Mouse (Mus musculus) intestine, embryonic 16.5 days (tissue): ENCODE measurements around the gene Agtpbp1. TPM values are rescaled to one million over a fixed set of nuclear protein-coding genes. Genes with fewer than 3 reads are reported as not detected.

ENCODE experiments used
- ATAC-seq: fragments of 200-750 bp; cut with Nextera tagmentation; 2 replicates; pipeline ENCODE4 v1.8.0; 2017; ENCODE audit warnings: moderate TSS enrichment, moderate library complexity
- H3K27ac ChIP-seq: fragments of 300-500 bp; sonication (generic); 2 replicates; pipeline ENCODE4 v1.5.1; 2014; ENCODE audit warnings: mild to moderate bottlenecking, low read length
- H3K27me3 ChIP-seq: fragments of 300-500 bp; sonication (generic); replicated peaks from 2 replicates; pipeline ENCODE4 v1.6.1; 2014; ENCODE audit warnings: low read length, control low read depth, mixed read lengths; ENCODE audit not compliant: control insufficient read depth, insufficient read depth
- H3K36me3 ChIP-seq: fragments of 300-500 bp; sonication (generic); 2 replicates; pipeline ENCODE4 v1.6.1; 2014; ENCODE audit warnings: low read length, control low read depth; ENCODE audit not compliant: control insufficient read depth, insufficient read depth
- H3K4me1 ChIP-seq: fragments of 300-500 bp; sonication (generic); 2 replicates; pipeline ENCODE4 v1.6.1; 2014; ENCODE audit warnings: low read length, control low read depth, mixed read lengths; ENCODE audit not compliant: control insufficient read depth, insufficient read depth
- H3K4me2 ChIP-seq: fragments of 300-500 bp; sonication (generic); 2 replicates; pipeline ENCODE4 v1.6.1; 2014; ENCODE audit warnings: low read depth, low read length, control low read depth
- H3K4me3 ChIP-seq: fragments of 300-500 bp; sonication (generic); 2 replicates; pipeline ENCODE4 v1.5.1; 2014; ENCODE audit warnings: mild to moderate bottlenecking, low read length
- H3K9ac ChIP-seq: fragments of 300-500 bp; sonication (generic); 2 replicates; pipeline ENCODE4 v1.6.1; 2014; ENCODE audit warnings: low read depth, low read length
- H3K9me3 ChIP-seq: fragments of 300-500 bp; sonication (generic); 2 replicates; pipeline ENCODE4 v1.6.1; 2016; ENCODE audit warnings: low read length, control low read depth; ENCODE audit not compliant: control insufficient read depth
- WGBS: fragments of 180-500 bp; shearing (Covaris S2); extraction: QIAGEN DNeasy Blood & Tissue Kit; methylation state at CpG from one replicate; pipeline ENCODE4 v1.1.7; 2014; 5-methylcytosine and 5-hydroxymethylcytosine counted together
- polyA plus RNA-seq: library from polyadenylated mRNA; unstranded; fragments of >200 nt; fragmentation: Nextera tagmentation; extraction: Ambion mirVana; gene quantifications from 2 replicates; pipeline ENCODE4 v1.2.1, GENCODE M21; 2015

Gene Agtpbp1
- polyA plus RNA-seq, 1 experiment from 2014 or later: 10.2 TPM

DNA sequence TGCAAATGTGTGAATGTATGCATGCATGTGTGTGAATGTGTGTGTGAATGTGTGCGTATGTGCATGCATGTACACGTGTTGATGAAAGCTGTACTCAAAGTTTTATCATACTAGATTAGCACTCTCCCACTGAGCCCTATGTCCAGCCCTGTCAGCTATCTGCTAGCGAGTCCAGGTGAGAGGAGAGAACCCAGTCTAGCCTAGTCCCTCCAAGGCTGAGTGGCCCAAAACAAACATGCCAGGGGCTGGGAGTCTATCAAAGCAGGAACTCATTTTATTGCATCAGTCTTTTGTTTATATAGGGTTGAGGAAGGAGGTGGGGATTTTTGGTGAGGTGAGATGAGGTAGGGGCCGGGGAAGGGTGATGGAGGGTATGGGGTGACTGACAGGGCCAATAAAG lies 172.4 kb downstream of the Agtpbp1 start:
- no peak overlapping the region for H3K27ac ChIP-seq
- no peak for ATAC-seq

DNA sequence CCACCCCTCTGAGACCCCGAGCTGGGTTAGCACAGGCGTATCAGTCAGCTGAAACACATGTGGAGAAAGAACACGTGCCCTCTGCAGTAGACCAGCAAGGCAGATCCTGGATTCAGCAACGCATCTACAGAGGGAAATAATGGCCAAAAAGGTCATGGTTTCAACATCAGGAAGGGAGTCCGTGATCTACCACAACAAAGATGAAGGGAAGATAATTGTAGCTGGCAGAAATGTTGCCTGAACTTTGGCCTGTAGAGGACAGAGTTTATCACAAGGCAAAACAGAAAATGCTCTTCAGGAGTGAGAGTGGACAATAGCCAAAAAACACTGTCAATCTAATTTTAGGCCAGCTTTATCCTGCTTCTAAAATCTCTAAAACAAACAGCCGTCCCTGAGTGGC lies 177.8 kb downstream of the Agtpbp1 start:
- Histone ChIP-seq H3K27me3 (no peaks in the 10 kb centered on the region), H3K9me3 (no peaks in the 10 kb centered on the region), H3K4me3 (no peak overlapping the region), H3K4me2 (no peak overlapping the region), H3K36me3 (no peaks in the 10 kb centered on the region), H3K27ac (no peak overlapping the region), H3K9ac (no peak overlapping the region), H3K4me1 (no peaks in the 10 kb centered on the region)
- ATAC-seq: no peak
- 90% methylated on average over 6 of the region's 6 CpGs for WGBS

More for the DNA sequence above, 172.4 kb downstream of the Agtpbp1 start:
- Histone ChIP-seq H3K27me3 (no peaks in the 10 kb centered on the region), H3K9ac (no peak overlapping the region), H3K4me1 (no peaks in the 10 kb centered on the region), H3K4me3 (no peak overlapping the region), H3K9me3 (no peaks in the 10 kb centered on the region), H3K36me3 (no peaks in the 10 kb centered on the region), H3K4me2 (no peak overlapping the region)
- WGBS: 64% methylated on average over 4 of the region's 4 CpGs

DNA sequence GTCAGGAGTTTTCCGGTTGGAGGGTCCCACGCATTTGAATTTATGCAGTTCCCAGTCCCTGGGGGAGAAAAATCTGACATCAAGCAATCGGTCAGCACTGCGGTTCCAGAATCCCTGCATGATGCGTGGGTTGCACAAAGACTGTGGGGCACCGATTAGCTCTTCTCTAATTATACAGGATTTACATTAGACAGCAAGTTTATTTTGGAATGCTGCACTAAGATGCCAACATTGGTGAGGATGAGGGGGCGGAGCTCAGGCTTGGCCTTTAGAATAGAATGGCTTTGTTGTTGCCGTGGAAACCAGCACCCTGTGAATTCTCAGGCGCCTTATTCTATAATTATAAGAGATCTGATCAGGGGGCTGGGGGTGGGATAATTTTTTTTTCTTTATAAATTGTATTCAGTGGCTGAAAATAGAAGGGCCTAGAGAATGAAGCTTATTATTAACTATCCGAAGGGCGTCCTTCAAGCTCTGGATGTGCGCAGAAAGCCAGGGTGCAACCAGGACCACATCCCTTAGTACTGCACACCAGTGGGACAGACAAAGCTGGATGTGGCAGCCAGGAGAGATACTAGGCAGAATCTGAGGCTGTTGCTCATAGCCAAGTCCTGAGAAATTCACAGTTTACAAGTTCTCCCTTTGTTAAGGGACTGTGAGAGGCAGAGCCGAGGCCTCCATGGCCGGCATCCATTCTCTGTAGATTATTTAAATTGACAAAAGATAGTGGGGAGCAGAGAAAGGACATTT lies 182.8 kb downstream of the Agtpbp1 start:
- H3K27ac ChIP-seq: no peak overlapping the region
- no peak for ATAC-seq
- no peaks in the 10 kb centered on the region for H3K9me3 ChIP-seq
- H3K36me3 ChIP-seq: no peaks in the 10 kb centered on the region
- H3K4me1 ChIP-seq: no peaks in the 10 kb centered on the region
- no peaks in the 10 kb centered on the region for H3K27me3 ChIP-seq
- no peak overlapping the region for H3K9ac ChIP-seq
- no peak overlapping the region for H3K4me3 ChIP-seq
- H3K4me2 ChIP-seq: no peak overlapping the region
- WGBS: 80% methylated on average over 14 of the region's 14 CpGs

DNA sequence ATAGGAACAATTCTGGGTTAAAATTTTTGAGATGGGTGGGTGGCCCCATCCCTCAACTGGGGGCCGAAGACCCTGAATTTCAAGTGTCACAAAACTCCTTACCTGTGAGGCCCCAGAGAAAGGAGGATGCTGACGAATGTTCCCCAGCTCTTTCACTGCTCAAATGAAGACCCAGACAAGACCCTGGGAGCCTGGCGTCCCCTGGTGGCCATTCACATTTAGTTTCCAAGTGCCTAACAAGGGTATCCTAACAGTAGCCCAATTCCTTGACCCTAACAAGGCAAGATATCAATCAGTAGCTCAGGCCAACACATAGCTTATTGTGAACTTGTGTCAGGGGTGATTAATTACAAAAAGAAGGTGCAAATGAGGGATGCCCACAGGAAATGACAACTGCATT lies 187.5 kb downstream of the Agtpbp1 start:
- WGBS: 37% methylated on average over 3 of the region's 3 CpGs
- Histone ChIP-seq H3K4me2 (no peak overlapping the region), H3K9ac (no peak overlapping the region), H3K27ac (no peak overlapping the region), H3K4me3 (no peak overlapping the region), H3K4me1 (no peaks in the 10 kb centered on the region), H3K27me3 (no peaks in the 10 kb centered on the region), H3K9me3 (no peaks in the 10 kb centered on the region), H3K36me3 (no peaks in the 10 kb centered on the region)
- no peak for ATAC-seq

Other genes starting within 250 kb of the Agtpbp1 start
- gene Naa35, start within 50 bp of the Agtpbp1 start, polyA plus RNA-seq: 61.2 and 67.8 TPM in 2 replicates
- gene Golm1, start 90.6 kb upstream of the Agtpbp1 start, polyA plus RNA-seq: 85.4 and 90.4 TPM in 2 replicates
- gene 4921517D22Rik, start 108.9 kb upstream of the Agtpbp1 start, polyA plus RNA-seq: not detected in 2 replicates
- gene Spata31d1a, start 125.1 kb upstream of the Agtpbp1 start, polyA plus RNA-seq: not detected in 2 replicates
- gene Spata31d1b, start 127.1 kb upstream of the Agtpbp1 start, polyA plus RNA-seq: not detected in 2 replicates
- not detected in 2 replicates for gene Spata31d1d, start 146.5 kb upstream of the Agtpbp1 start, polyA plus RNA-seq
- gene 1700014D04Rik, start 161.5 kb upstream of the Agtpbp1 start, polyA plus RNA-seq: not detected in 2 replicates
- 131 and 133 TPM in 2 replicates for gene Isca1, start 184.6 kb upstream of the Agtpbp1 start, polyA plus RNA-seq
- not detected in 2 replicates for gene Gm49354, start 197.0 kb upstream of the Agtpbp1 start, polyA plus RNA-seq
- gene Tut7, start 237.9 kb upstream of the Agtpbp1 start, polyA plus RNA-seq: 36.1 and 38.7 TPM in 2 replicates